Mouse (Mus musculus) lung, postnatal 0 days (tissue): ENCODE measurements around the gene Polg.

Source experiments
- CTCF ChIP-seq: IDR thresholded peaks from 2 replicates; pipeline ENCODE4 v1.5.1; 2016; ENCODE audit warnings: antibody characterized with exemption, mild to moderate bottlenecking
- EP300 ChIP-seq: IDR thresholded peaks from 2 replicates; pipeline ENCODE4 v1.6.1; 2016; ENCODE audit warnings: antibody characterized with exemption, mild to moderate bottlenecking, control low read depth

GRCm38 (mm10) chr7:79498356-79498755 is 32.2 kb upstream of the Polg start:
- TF ChIP-seq CTCF (no peak), EP300 (no peak)
